Mouse (Mus musculus): ENCODE data around the gene Car9. TPM values are rescaled to one million over a fixed set of nuclear protein-coding genes. Genes with fewer than 3 reads are reported as not detected.

Car9 gene
- total and polyA plus RNA-seq, 3 experiments, result not detected

- in situ Hi-C loops (cut with MboI; ENCODE audit: low pct_ligation_motif_present, low pct_unique_long_range_greater_than_20kb, low sequenced_read_pairs) (no loop called here), dilution Hi-C loops (cut with MboI; ENCODE audit: extremely low pct_ligation_motif_present, extremely low pct_unique_long_range_greater_than_20kb, low sequenced_read_pairs) (no loop called here)
- peaks cover 93 to 98% of the 10 kb centered on the region in 2 experiments for H3K36me3 ChIP-seq (replicated peaks in 1 of 2; ENCODE audit: control insufficient read depth in 1 of 2, insufficient read depth in 1 of 2, low read length in 1 of 2)
- H3K4me3 ChIP-seq (replicated peaks in 1 of 3; ENCODE audit: low read depth in 2 of 3, low read length in 2 of 3, poor library complexity in 1 of 3), result no peak overlapping the region
- no peaks in the 10 kb centered on the region for H3K9me3 ChIP-seq (replicated peaks; ENCODE audit: low read length)
- H3K27me3 ChIP-seq (replicated peaks), result no peaks in the 10 kb centered on the region
- H3K4me1 ChIP-seq (ENCODE audit: control insufficient read depth in 1 of 2, insufficient read depth in 2 of 2), result no peaks in the 10 kb centered on the region
- no peak overlapping the region for H3K27ac ChIP-seq (ENCODE audit: insufficient read depth, low read depth)
- H3K4me2 ChIP-seq (ENCODE audit: insufficient read depth, low read depth, poor library complexity, severe bottlenecking), result no peak overlapping the region
- no peak for DNase-seq (ENCODE audit: extremely low read depth)
- no peaks in the 10 kb centered on the region for H3K79me2 ChIP-seq (replicated peaks; ENCODE audit: control insufficient read depth, extremely low read depth, insufficient read depth, poor library complexity, severe bottlenecking)
- TF ChIP-seq CHD1 (IDR thresholded peaks at IDR 0.05; ENCODE audit: low read depth, low read length) (no peak), NELFE (IDR thresholded peaks at IDR 0.05; ENCODE audit: low read depth, low read length) (no peak), USF1 (IDR thresholded peaks at IDR 0.05; ENCODE audit: low read depth, low read length) (no peak), USF2 (conservative IDR thresholded peaks at IDR 0.05; ENCODE audit: low read depth, low read length) (no peak), RCOR1 (conservative IDR thresholded peaks at IDR 0.05; ENCODE audit: low read depth, low read length) (no peak), IRF4 (IDR thresholded peaks at IDR 0.05; ENCODE audit: low read depth, low read length) (no peak), SIN3A (IDR thresholded peaks at IDR 0.05; ENCODE audit: low read length) (no peak), MAZ (IDR thresholded peaks at IDR 0.05; ENCODE audit: low read depth, low read length) (no peak), BHLHE40 (IDR thresholded peaks at IDR 0.05; ENCODE audit: low read depth, low read length) (no peak), SMC3 (IDR thresholded peaks at IDR 0.05; ENCODE audit: low read depth, low read length) (no peak), MAFK (IDR thresholded peaks at IDR 0.05; ENCODE audit: insufficient replicate concordance, low read length) (no peak), TBP (conservative IDR thresholded peaks at IDR 0.05; ENCODE audit: low read depth, low read length) (no peak), ETS1 (conservative IDR thresholded peaks at IDR 0.05; ENCODE audit: low read depth, low read length) (no peak), JUN (IDR thresholded peaks at IDR 0.05; ENCODE audit: insufficient read depth, low read depth, low read length) (no peak), CTCF (conservative IDR thresholded peaks at IDR 0.05 in 1 of 2, IDR thresholded peaks at IDR 0.05 in 1 of 2; ENCODE audit: low read depth in 2 of 2, low read length in 2 of 2) (no peak)
- no peak overlapping the region for H3K9ac ChIP-seq (ENCODE audit: insufficient read depth, low read depth)
Measured at GRCm38 (mm10) chr4:43535628-43536027, 28.9 kb downstream of the Car9 start.

DNA sequence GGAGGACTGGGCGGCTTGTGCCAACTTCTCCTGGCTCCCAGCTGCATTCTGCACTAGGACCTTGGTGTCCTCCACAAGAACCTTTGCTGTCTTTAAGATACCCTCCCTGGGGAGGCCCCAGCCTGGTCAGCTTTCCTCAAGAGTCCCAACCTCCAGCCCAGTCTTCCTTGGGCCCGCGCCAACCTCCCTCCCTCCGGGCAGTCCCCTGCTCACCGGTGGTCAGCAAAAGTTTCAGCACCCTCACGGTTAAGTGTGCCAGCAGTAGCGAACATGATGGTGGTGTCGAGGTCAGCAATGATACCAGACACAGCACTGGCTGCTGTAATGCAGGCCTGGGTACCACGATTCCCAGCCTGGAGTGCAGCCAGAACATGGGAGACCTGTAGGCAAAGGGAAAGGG is 29.3 kb downstream of the Car9 start:
- Histone ChIP-seq H3K4me3 (replicated peaks in 1 of 3; ENCODE audit: low read depth in 2 of 3, low read length in 2 of 3, poor library complexity in 1 of 3) (no peak overlapping the region), H3K36me3 (replicated peaks in 1 of 2; ENCODE audit: control insufficient read depth in 1 of 2, insufficient read depth in 1 of 2, low read length in 1 of 2) (peaks cover 93 to 98% of the 10 kb centered on the region in 2 experiments), H3K27me3 (replicated peaks) (no peaks in the 10 kb centered on the region), H3K79me2 (replicated peaks; ENCODE audit: control insufficient read depth, extremely low read depth, insufficient read depth, poor library complexity, severe bottlenecking) (no peaks in the 10 kb centered on the region), H3K9ac (ENCODE audit: insufficient read depth, low read depth) (no peak overlapping the region), H3K4me2 (ENCODE audit: insufficient read depth, low read depth, poor library complexity, severe bottlenecking) (no peak overlapping the region), H3K9me3 (replicated peaks; ENCODE audit: low read length) (no peaks in the 10 kb centered on the region), H3K4me1 (ENCODE audit: control insufficient read depth in 1 of 2, insufficient read depth in 2 of 2) (no peaks in the 10 kb centered on the region), H3K27ac (ENCODE audit: insufficient read depth, low read depth) (no peak overlapping the region)
- dilution Hi-C loops (cut with MboI; ENCODE audit: extremely low pct_ligation_motif_present, extremely low pct_unique_long_range_greater_than_20kb, low sequenced_read_pairs) (no loop called here), in situ Hi-C loops (cut with MboI; ENCODE audit: low pct_ligation_motif_present, low pct_unique_long_range_greater_than_20kb, low sequenced_read_pairs) (no loop called here)
- no peak for DNase-seq (ENCODE audit: extremely low read depth)
- TF ChIP-seq HCFC1 (IDR thresholded peaks at IDR 0.05; ENCODE audit: low read depth, low read length), result no peak
- no peak for TF ChIP-seq MXI1 (IDR thresholded peaks at IDR 0.05; ENCODE audit: low read depth, low read length)
- TF ChIP-seq ZMIZ1 (IDR thresholded peaks at IDR 0.05; ENCODE audit: low read depth, low read length), result no peak
- TF ChIP-seq KAT2A (IDR thresholded peaks at IDR 0.05; ENCODE audit: insufficient replicate concordance, low read length), result no peak
- TF ChIP-seq NRF1 (IDR thresholded peaks at IDR 0.05; ENCODE audit: low read depth, low read length), result no peak
- TF ChIP-seq PAX5 (IDR thresholded peaks at IDR 0.05; ENCODE audit: low read length), result no peak
- no peak for TF ChIP-seq CHD1 (IDR thresholded peaks at IDR 0.05; ENCODE audit: low read depth, low read length)
- no peak for TF ChIP-seq MAZ (IDR thresholded peaks at IDR 0.05; ENCODE audit: low read depth, low read length)
- TF ChIP-seq SIN3A (IDR thresholded peaks at IDR 0.05; ENCODE audit: low read length), result no peak
- TF ChIP-seq JUND (conservative IDR thresholded peaks at IDR 0.05; ENCODE audit: low read depth, low read length), result no peak

Measured in CH12.LX (cell line).